Mouse (Mus musculus): ENCODE results near the gene Klhl40.

Klhl40 gene

GRCm38 (mm10) chr9:121828314-121828713 is 50.9 kb downstream of the Klhl40 start:
- no peak for DNase-seq

GRCm38 (mm10) chr9:121829270-121829992 is 52.0 kb downstream of the Klhl40 start:
- no peak for DNase-seq

GRCm38 (mm10) chr9:121830243-121830955 is 53.0 kb downstream of the Klhl40 start:
- DNase-seq, result peak; percentile 59

GRCm38 (mm10) chr9:121830956-121831293 is 53.5 kb downstream of the Klhl40 start:
- peak; percentile 80 for DNase-seq
